Mouse (Mus musculus) heart, adult 2 months (tissue): Measurements from ENCODE around the gene Serpinc1.
"Not testable (repeated sequence)": the region's sequence is repeated elsewhere in the genome, so short reads cannot be mapped to it uniquely, and the experiment has no call there.

Experiments
- CTCF ChIP-seq: fragments of 200-600 bp; IDR thresholded peaks from 2 replicates; pipeline ENCODE4 v1.8.1; 2022; ENCODE audit warnings: antibody characterized with exemption, mild to moderate bottlenecking, moderate library complexity
- EP300 ChIP-seq: fragments of 200-500 bp; IDR thresholded peaks from 2 replicates; pipeline ENCODE4 v1.6.1; 2011; ENCODE audit warnings: low read depth, low read length, control low read depth; ENCODE audit not compliant: insufficient read depth
- POLR2A ChIP-seq: fragments of 200-500 bp; IDR thresholded peaks from 2 replicates; pipeline ENCODE4 v1.6.1; 2011; ENCODE audit warnings: mild to moderate bottlenecking, low read depth, low read length, control low read depth; ENCODE audit not compliant: insufficient read depth

GRCm38 (mm10) chr1:161028427-161028826 is 50.0 kb downstream of the Serpinc1 start:
- TF ChIP-seq CTCF, POLR2A, EP300: not testable (repeated sequence)
